Mouse (Mus musculus) heart, postnatal 0 days (tissue): Measurements from ENCODE around the gene Prkra. TPM values are rescaled to one million over a fixed set of nuclear protein-coding genes. Genes with fewer than 3 reads are reported as not detected.
A peak's percentile ranks its signal among the peaks of the same experiment; 100 is the strongest.

Experiments
- ATAC-seq: fragments of 200-750 bp; cut with Nextera tagmentation; 2 replicates; pipeline ENCODE4 v1.8.0; 2017; ENCODE audit warnings: low read depth, moderate number of reproducible peaks, moderate library complexity; ENCODE audit not compliant: insufficient read depth
- DNase-seq: peaks from one replicate; pipeline ENCODE4 v3.0.0-alpha.2; 2016; ENCODE audit warnings: low spot score
- H3K27ac ChIP-seq: fragments of 300-500 bp; sonication (generic); 2 replicates; pipeline ENCODE4 v1.5.1; 2014; ENCODE audit warnings: low read depth, mild to moderate bottlenecking
- H3K27me3 ChIP-seq: fragments of 300-500 bp; sonication (generic); 2 replicates; pipeline ENCODE4 v1.6.1; 2014; ENCODE audit warnings: low read length, mixed read lengths; ENCODE audit not compliant: control insufficient read depth, insufficient read depth
- H3K36me3 ChIP-seq: fragments of 300-500 bp; sonication (generic); replicated peaks from 2 replicates; pipeline ENCODE4 v1.6.1; 2014; ENCODE audit warnings: low read length, mixed read lengths; ENCODE audit not compliant: control insufficient read depth, insufficient read depth
- H3K4me1 ChIP-seq: fragments of 300-500 bp; sonication (generic); 2 replicates; pipeline ENCODE4 v1.6.1; 2014; ENCODE audit warnings: antibody characterized with exemption; ENCODE audit not compliant: control insufficient read depth, insufficient read depth
- H3K4me2 ChIP-seq: fragments of 300-500 bp; sonication (generic); 2 replicates; pipeline ENCODE4 v1.6.1; 2014; ENCODE audit warnings: low read depth, mild to moderate bottlenecking, low read length, moderate library complexity
- H3K4me3 ChIP-seq: fragments of 300-500 bp; sonication (generic); 2 replicates; pipeline ENCODE4 v1.5.1; 2014; ENCODE audit warnings: low read depth, low read length
- H3K9ac ChIP-seq: fragments of 300-500 bp; sonication (generic); replicated peaks from 2 replicates; pipeline ENCODE4 v1.6.1; 2014; ENCODE audit warnings: low read depth, low read length, mixed read lengths
- H3K9me3 ChIP-seq: fragments of 300-500 bp; sonication (generic); replicated peaks from 2 replicates; pipeline ENCODE4 v1.6.1; 2016; ENCODE audit warnings: low read length; ENCODE audit not compliant: control insufficient read depth
- CTCF ChIP-seq: IDR thresholded peaks from 2 replicates; pipeline ENCODE4 v1.5.1; 2016; ENCODE audit warnings: antibody characterized with exemption, control low read depth, low read depth
- EP300 ChIP-seq: IDR thresholded peaks from 2 replicates; pipeline ENCODE4 v1.6.1; 2016; ENCODE audit warnings: antibody characterized with exemption, low read depth
- WGBS: fragments of 180-500 bp; shearing (Covaris S2); extraction: QIAGEN DNeasy Blood & Tissue Kit; methylation state at CpG from one replicate; pipeline ENCODE4 v1.1.7; 2014; 5-methylcytosine and 5-hydroxymethylcytosine counted together
- polyA plus RNA-seq: library from polyadenylated mRNA; unstranded; fragments of >200 nt; fragmentation: Nextera tagmentation; extraction: Ambion mirVana; gene quantifications from 2 replicates; pipeline ENCODE4 v1.2.1, GENCODE M21; 2015
- total RNA-seq: library from RNA; depleted of rRNA; stranded (reverse); fragments of >200 nt; gene quantifications from 2 replicates; pipeline ENCODE4 v1.2.3, GENCODE M21; 2014; ENCODE audit warnings: low replicate concordance

Prkra gene
- total and polyA plus RNA-seq, 2 experiments from 2014 or later = 25.2 to 31.8 TPM

- Histone ChIP-seq H3K9ac (peak overlapping the region; percentile 60; the same call in 1 of the 2 replicates), H3K27ac (no peak overlapping the region)
- ATAC-seq = no peak
Measured at GRCm38 (mm10) chr2:76671641-76672040, 23.8 kb upstream of the Prkra start.

GRCm38 (mm10) chr2:76667200-76667599, 19.4 kb upstream of the Prkra start:
- Histone ChIP-seq H3K4me2 (no peak overlapping the region), H3K4me3 (no peak overlapping the region), H3K4me1 (no peaks in the 10 kb centered on the region), H3K9ac (no peak overlapping the region), H3K9me3 (no peaks in the 10 kb centered on the region), H3K27ac (no peak overlapping the region), H3K36me3 (peaks cover 8% of the 10 kb centered on the region; the same call in 1 of the 2 replicates), H3K27me3 (no peaks in the 10 kb centered on the region)
- WGBS = 34% methylated on average over 5 of the region's 5 CpGs
- no peak for TF ChIP-seq EP300
- no peak for TF ChIP-seq CTCF
- ATAC-seq = no peak
- DNase-seq = no peak

More at GRCm38 (mm10) chr2:76671641-76672040, 23.8 kb upstream of the Prkra start:
- H3K4me3 ChIP-seq = peak overlapping the region; percentile 52
- TF ChIP-seq EP300 (no peak), CTCF (no peak)
- WGBS = 72% methylated on average over 6 of the region's 6 CpGs
- no peaks in the 10 kb centered on the region for H3K27me3 ChIP-seq
- H3K9me3 ChIP-seq = no peaks in the 10 kb centered on the region
- DNase-seq = no peak
- H3K36me3 ChIP-seq = no peaks in the 10 kb centered on the region
- H3K4me2 ChIP-seq = peak overlapping the region; percentile 70
- peaks cover 13% of the 10 kb centered on the region; the same call in 1 of the 2 replicates for H3K4me1 ChIP-seq

- Histone ChIP-seq H3K27ac (no peak overlapping the region), H3K9ac (no peak overlapping the region), H3K4me2 (no peak overlapping the region), H3K4me1 (no peaks in the 10 kb centered on the region), H3K27me3 (no peaks in the 10 kb centered on the region), H3K9me3 (no peaks in the 10 kb centered on the region), H3K36me3 (peaks cover 8% of the 10 kb centered on the region; the same call in 1 of the 2 replicates), H3K4me3 (no peak overlapping the region)
- ATAC-seq = no peak
- TF ChIP-seq CTCF (no peak), EP300 (no peak)
- DNase-seq = no peak
- 89% methylated on average over 7 of the region's 7 CpGs for WGBS
Measured at GRCm38 (mm10) chr2:76665531-76665930, 17.7 kb upstream of the Prkra start.

GRCm38 (mm10) chr2:76659419-76659818, 11.6 kb upstream of the Prkra start:
- no peaks in the 10 kb centered on the region for H3K27me3 ChIP-seq
- H3K27ac ChIP-seq = no peak overlapping the region
- 49% methylated on average over 6 of the region's 8 CpGs for WGBS

GRCm38 (mm10) chr2:76658551-76658950, 10.7 kb upstream of the Prkra start:
- no peak overlapping the region for H3K4me2 ChIP-seq
- no peaks in the 10 kb centered on the region for H3K36me3 ChIP-seq
- no peaks in the 10 kb centered on the region for H3K4me1 ChIP-seq
- no peaks in the 10 kb centered on the region for H3K9me3 ChIP-seq
- TF ChIP-seq EP300 (no peak), CTCF (no peak)
- no peak overlapping the region for H3K27ac ChIP-seq
- WGBS = 73% methylated on average over 13 of the region's 13 CpGs
- H3K4me3 ChIP-seq = no peak overlapping the region
- H3K27me3 ChIP-seq = no peaks in the 10 kb centered on the region
- no peak overlapping the region for H3K9ac ChIP-seq
- ATAC-seq = no peak
- no peak for DNase-seq

More at GRCm38 (mm10) chr2:76659419-76659818, 11.6 kb upstream of the Prkra start:
- Histone ChIP-seq H3K4me2 (no peak overlapping the region), H3K4me1 (no peaks in the 10 kb centered on the region), H3K4me3 (no peak overlapping the region), H3K9me3 (no peaks in the 10 kb centered on the region), H3K36me3 (0 out of 2 replicates have a peak, but pooled peaks cover 3% of the 10 kb centered on the region), H3K9ac (no peak overlapping the region)
- ATAC-seq (no peak), DNase-seq (no peak)
- TF ChIP-seq CTCF = no peak
- no peak for TF ChIP-seq EP300

- 3% methylated on average over 1 of the region's 1 CpGs for WGBS
- DNase-seq = no peak
- no peak overlapping the region for H3K27ac ChIP-seq
- no peaks in the 10 kb centered on the region for H3K9me3 ChIP-seq
- no peak overlapping the region for H3K4me2 ChIP-seq
- ATAC-seq = no peak
- TF ChIP-seq EP300 (no peak), CTCF (peak; percentile 30; the same call in 1 of the 2 replicates)
- H3K36me3 ChIP-seq = no peaks in the 10 kb centered on the region
- H3K9ac ChIP-seq = no peak overlapping the region
- no peak overlapping the region for H3K4me3 ChIP-seq
- no peaks in the 10 kb centered on the region for H3K4me1 ChIP-seq
- H3K27me3 ChIP-seq = no peaks in the 10 kb centered on the region
Measured at GRCm38 (mm10) chr2:76655982-76656381, 8.2 kb upstream of the Prkra start.
